Mouse (Mus musculus) bone marrow macrophage, adult 2 months (primary cell): ENCODE data around the gene Atp6ap1l.

Experiments used
- CTCF ChIP-seq: IDR thresholded peaks from 2 replicates; pipeline ENCODE4 v1.5.1; 2012; ENCODE audit warnings: low read depth, mild to moderate bottlenecking, low read length, moderate library complexity
- POLR2A ChIP-seq: IDR thresholded peaks from 2 replicates; pipeline ENCODE4 v1.6.1; 2012; ENCODE audit warnings: mild to moderate bottlenecking, low read depth, low read length, borderline replicate concordance

GRCm38 (mm10) chr13:90896821-90897220 lies 8.3 kb downstream of the Atp6ap1l start:
- TF ChIP-seq CTCF: no peak
- no peak for TF ChIP-seq POLR2A
